Mouse (Mus musculus): ENCODE measurements around the gene Spata5.

Spata5 gene

GRCm38 (mm10) chr3:37418961-37419457 lies 687 bp upstream of the Spata5 start:
- intact Hi-C loops (cut with DNase I), result loop anchor here (10.0 kb wide), 1 partner anchor 194 kb away; no protein-coding TSS in a partner anchor

- intact Hi-C loops (cut with DNase I), result no loop called here
Measured at GRCm38 (mm10) chr3:37420072-37420471, 376 bp downstream of the Spata5 start, which contains the start of gene Nudt6. Nudt6 (minus strand) TSS chr3:37420211.

GRCm38 (mm10) chr3:37420641-37421040 lies 945 bp downstream of the Spata5 start:
- intact Hi-C loops (cut with DNase I), result no loop called here

- intact Hi-C loops (cut with DNase I), result no loop called here
Measured at GRCm38 (mm10) chr3:37421179-37421578, 1.5 kb downstream of the Spata5 start.

- intact Hi-C loops (cut with DNase I), result no loop called here
Measured at GRCm38 (mm10) chr3:37426069-37426468, 6.4 kb downstream of the Spata5 start.

- intact Hi-C loops (cut with DNase I), result no loop called here
Measured at GRCm38 (mm10) chr3:37430359-37430758, 10.7 kb downstream of the Spata5 start.

GRCm38 (mm10) chr3:37439770-37440169 lies 20.1 kb downstream of the Spata5 start:
- intact Hi-C loops (cut with DNase I), result no loop called here

- intact Hi-C loops (cut with DNase I), result no loop called here
Measured at GRCm38 (mm10) chr3:37443409-37443808, 23.7 kb downstream of the Spata5 start.

- intact Hi-C loops (cut with DNase I), result no loop called here
Measured at GRCm38 (mm10) chr3:37455992-37456391, 36.3 kb downstream of the Spata5 start.

- intact Hi-C loops (cut with DNase I), result no loop called here
Measured at GRCm38 (mm10) chr3:37468170-37468569, 48.5 kb downstream of the Spata5 start.

GRCm38 (mm10) chr3:37469353-37469752 lies 49.7 kb downstream of the Spata5 start:
- intact Hi-C loops (cut with DNase I), result no loop called here

- intact Hi-C loops (cut with DNase I), result loop anchor here (5.0 to 10.0 kb wide), 3 partner anchors 164 to 751 kb away; partner anchors contain the start of gene Spry1
Measured at GRCm38 (mm10) chr3:37470867-37471266, 51.2 kb downstream of the Spata5 start.

- intact Hi-C loops (cut with DNase I), result loop anchor here (5.0 to 10.0 kb wide), 3 partner anchors 162 to 750 kb away; partner anchors contain the start of gene Spry1
Measured at GRCm38 (mm10) chr3:37472461-37472860, 52.8 kb downstream of the Spata5 start.

- intact Hi-C loops (cut with DNase I), result loop anchor here (10.0 kb wide), 1 partner anchor 158 kb away; the partner anchor contains the start of gene Spry1
Measured at GRCm38 (mm10) chr3:37476485-37476884, 56.8 kb downstream of the Spata5 start.

- intact Hi-C loops (cut with DNase I), result loop anchor here (10.0 kb wide), 1 partner anchor 157 kb away; the partner anchor contains the start of gene Spry1
Measured at GRCm38 (mm10) chr3:37477438-37478188, 57.9 kb downstream of the Spata5 start.

GRCm38 (mm10) chr3:37479771-37480170 lies 60.1 kb downstream of the Spata5 start:
- intact Hi-C loops (cut with DNase I), result loop anchor here (10.0 kb wide), 1 partner anchor 155 kb away; the partner anchor contains the start of gene Spry1

- intact Hi-C loops (cut with DNase I), result no loop called here
Measured at GRCm38 (mm10) chr3:37481295-37481694, 61.6 kb downstream of the Spata5 start.

- intact Hi-C loops (cut with DNase I), result no loop called here
Measured at GRCm38 (mm10) chr3:37482720-37483119, 63.0 kb downstream of the Spata5 start.

- intact Hi-C loops (cut with DNase I), result no loop called here
Measured at GRCm38 (mm10) chr3:37483709-37484265, 64.1 kb downstream of the Spata5 start.

- intact Hi-C loops (cut with DNase I), result no loop called here
Measured at GRCm38 (mm10) chr3:37487639-37488038, 67.9 kb downstream of the Spata5 start.

GRCm38 (mm10) chr3:37488173-37488572 lies 68.5 kb downstream of the Spata5 start:
- intact Hi-C loops (cut with DNase I), result no loop called here

GRCm38 (mm10) chr3:37490025-37490424 lies 70.3 kb downstream of the Spata5 start:
- intact Hi-C loops (cut with DNase I), result no loop called here

Data from adrenal gland (tissue).